Mouse (Mus musculus) stomach, embryonic 15.5 days (tissue): ENCODE results near the gene Cntnap5c. TPM values are rescaled to one million over a fixed set of nuclear protein-coding genes. Genes with fewer than 3 reads are reported as not detected.

ENCODE experiments used
- ATAC-seq: fragments of 200-750 bp; cut with Nextera tagmentation; 2 replicates; pipeline ENCODE4 v1.8.0; 2017; ENCODE audit warnings: low read depth, moderate number of reproducible peaks, moderate TSS enrichment; ENCODE audit not compliant: insufficient read depth, low FRiP score
- H3K27ac ChIP-seq: fragments of 300-500 bp; sonication (generic); 2 replicates; pipeline ENCODE4 v1.5.1; 2015; ENCODE audit warnings: mild to moderate bottlenecking, inconsistent platforms
- H3K27me3 ChIP-seq: fragments of 300-500 bp; sonication (generic); replicated peaks from 2 replicates; pipeline ENCODE4 v1.6.1; 2015; ENCODE audit warnings: inconsistent platforms
- H3K36me3 ChIP-seq: fragments of 300-500 bp; sonication (generic); 2 replicates; pipeline ENCODE4 v1.6.1; 2015; ENCODE audit warnings: inconsistent platforms
- H3K4me1 ChIP-seq: fragments of 300-500 bp; sonication (generic); 2 replicates; pipeline ENCODE4 v1.6.1; 2015; ENCODE audit warnings: inconsistent platforms
- H3K4me2 ChIP-seq: fragments of 300-500 bp; sonication (generic); 2 replicates; pipeline ENCODE4 v1.6.1; 2015; ENCODE audit warnings: mild to moderate bottlenecking, inconsistent platforms
- H3K4me3 ChIP-seq: fragments of 300-500 bp; sonication (generic); replicated peaks from 2 replicates; pipeline ENCODE4 v1.5.1; 2015; ENCODE audit warnings: inconsistent platforms
- H3K9ac ChIP-seq: fragments of 300-500 bp; sonication (generic); 2 replicates; pipeline ENCODE4 v1.6.1; 2015; ENCODE audit warnings: inconsistent platforms
- H3K9me3 ChIP-seq: fragments of 300-500 bp; sonication (generic); 2 replicates; pipeline ENCODE4 v1.6.1; 2016; ENCODE audit warnings: inconsistent platforms
- WGBS: fragments of 180-500 bp; shearing (Covaris S2); methylation state at CpG from one replicate; pipeline ENCODE4 v1.1.7; 2015; 5-methylcytosine and 5-hydroxymethylcytosine counted together
- polyA plus RNA-seq: library from polyadenylated mRNA; unstranded; fragments of >200 nt; fragmentation: Nextera tagmentation; extraction: Ambion mirVana; gene quantifications from 2 replicates; pipeline ENCODE4 v1.2.1, GENCODE M21; 2015

Cntnap5c gene
- polyA plus RNA-seq, 1 experiment from 2014 or later = not detected

DNA sequence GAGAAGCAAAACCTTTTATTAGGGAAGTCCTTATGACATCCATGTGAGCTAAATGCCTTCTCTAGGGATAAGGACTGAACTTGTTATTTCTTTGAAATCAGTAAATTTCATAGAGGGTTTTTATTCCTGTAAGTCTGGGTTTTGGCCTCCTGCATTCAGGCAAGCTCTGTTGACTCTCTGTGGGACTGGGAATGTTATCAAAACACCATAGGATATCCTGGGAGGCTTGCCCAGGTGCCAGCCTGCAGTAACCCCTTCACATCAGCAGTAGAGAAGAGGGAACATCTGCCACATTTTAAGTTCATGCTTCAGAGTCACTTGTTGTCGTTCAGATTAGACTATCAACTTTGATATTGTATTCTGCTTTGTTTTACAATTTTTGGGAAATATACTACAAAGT is 639.4 kb downstream of the Cntnap5c start:
- no peak for ATAC-seq
- WGBS = 69% methylated on average over 1 of the region's 1 CpGs
- Histone ChIP-seq H3K9ac (no peak overlapping the region), H3K4me2 (no peak overlapping the region), H3K36me3 (no peaks in the 10 kb centered on the region), H3K4me3 (no peak overlapping the region), H3K27ac (no peak overlapping the region), H3K27me3 (no peaks in the 10 kb centered on the region), H3K9me3 (no peaks in the 10 kb centered on the region), H3K4me1 (no peaks in the 10 kb centered on the region)

DNA sequence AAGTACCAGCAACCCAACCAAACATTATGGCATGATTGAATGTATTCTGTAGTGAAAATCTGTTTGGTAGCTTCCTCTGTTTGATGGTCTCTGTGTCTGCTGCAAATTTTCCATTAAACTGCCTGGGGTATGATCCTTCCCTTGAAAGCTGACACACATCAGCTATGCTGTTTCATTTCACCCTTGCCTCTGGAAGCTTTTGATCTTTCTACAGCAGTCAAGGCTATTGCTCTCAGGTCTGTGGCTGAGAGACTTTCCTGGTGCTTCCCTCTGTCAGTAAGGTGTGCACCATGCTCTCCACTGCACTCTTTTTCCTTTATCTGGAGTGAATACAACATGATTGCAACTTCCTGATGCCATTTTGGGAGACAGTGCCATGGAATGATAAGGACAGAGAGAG is 668.1 kb downstream of the Cntnap5c start:
- Histone ChIP-seq H3K4me3 (no peak overlapping the region), H3K27ac (no peak overlapping the region), H3K4me2 (no peak overlapping the region), H3K9me3 (no peaks in the 10 kb centered on the region), H3K27me3 (no peaks in the 10 kb centered on the region), H3K4me1 (no peaks in the 10 kb centered on the region), H3K36me3 (no peaks in the 10 kb centered on the region), H3K9ac (no peak overlapping the region)
- ATAC-seq = no peak

Other genes with a start within 250 kb of the Cntnap5c start
- not detected in 2 replicates for gene Vmn2r120, start 224.1 kb upstream of the Cntnap5c start, polyA plus RNA-seq
- not detected in 2 replicates for gene Gm21834, start 27.4 kb upstream of the Cntnap5c start, polyA plus RNA-seq